Mouse (Mus musculus): ENCODE data around the gene Cd47. TPM values are rescaled to one million over a fixed set of nuclear protein-coding genes. Genes with fewer than 3 reads are reported as not detected.

Gene Cd47
- total RNA-seq, 2 experiments from 2014 or later: 41.9 to 49.2 TPM

DNA sequence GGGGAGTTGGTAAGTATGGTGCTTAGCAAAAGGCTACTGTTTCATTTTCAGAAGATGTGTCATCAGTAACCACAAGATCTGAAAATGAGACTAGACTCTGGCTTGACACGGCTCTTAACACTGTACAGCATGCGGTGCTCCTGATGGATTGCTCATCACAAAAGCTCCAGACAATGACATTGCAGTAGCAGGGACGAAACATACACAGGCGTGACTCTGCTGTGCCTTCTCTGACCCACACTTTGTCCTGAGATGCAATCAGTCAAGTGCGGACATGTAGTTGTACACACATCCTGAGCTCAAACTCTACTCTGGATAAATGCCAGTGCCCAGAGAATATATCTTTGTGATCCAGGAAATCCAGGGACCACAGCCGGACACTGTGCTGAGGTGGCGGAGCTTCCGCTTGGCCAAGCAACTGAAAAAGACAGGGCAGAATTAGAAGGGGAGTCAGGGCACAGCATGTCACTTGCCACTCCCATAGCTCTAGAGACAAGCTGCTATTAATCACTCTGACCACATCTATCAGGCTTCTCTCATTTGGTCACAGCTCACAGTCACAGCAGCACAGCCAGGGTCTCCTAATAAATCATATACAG is 151.7 kb downstream of the Cd47 start:
- no peak for DNase-seq

GRCm38 (mm10) chr16:49953817-49954216 is 153.5 kb downstream of the Cd47 start:
- no peak for DNase-seq

- no peak for DNase-seq
Observed at GRCm38 (mm10) chr16:49954909-49955308, 154.6 kb downstream of the Cd47 start.

DNA sequence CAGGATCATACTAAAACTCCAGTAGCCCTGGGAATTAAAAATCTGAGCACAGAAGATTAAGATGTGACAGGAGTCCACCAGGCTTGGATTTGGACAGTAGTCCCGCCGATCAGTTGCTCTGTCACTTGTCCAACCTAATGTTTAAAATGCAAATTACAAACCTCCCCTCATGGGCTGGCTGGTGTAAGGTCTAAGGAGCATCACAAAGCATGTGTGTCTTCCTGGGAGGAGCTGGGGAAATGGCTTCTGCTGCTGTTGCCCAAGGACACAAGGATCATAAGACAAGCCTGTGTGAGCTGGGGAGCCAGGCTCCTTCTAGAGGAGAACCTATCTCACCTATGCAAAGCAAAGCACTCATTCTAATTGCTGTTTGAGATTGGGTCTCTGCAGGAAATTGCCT is 155.0 kb downstream of the Cd47 start:
- no peak for DNase-seq

- no peak for DNase-seq
Observed at GRCm38 (mm10) chr16:49955952-49956351, 155.6 kb downstream of the Cd47 start.

GRCm38 (mm10) chr16:49956531-49957302 is 156.4 kb downstream of the Cd47 start:
- DNase-seq: no peak

- no peak for DNase-seq
Observed at GRCm38 (mm10) chr16:49958900-49959436, 158.6 kb downstream of the Cd47 start.

- no peak for DNase-seq
Observed at GRCm38 (mm10) chr16:49962305-49962704, 162.0 kb downstream of the Cd47 start.

DNA sequence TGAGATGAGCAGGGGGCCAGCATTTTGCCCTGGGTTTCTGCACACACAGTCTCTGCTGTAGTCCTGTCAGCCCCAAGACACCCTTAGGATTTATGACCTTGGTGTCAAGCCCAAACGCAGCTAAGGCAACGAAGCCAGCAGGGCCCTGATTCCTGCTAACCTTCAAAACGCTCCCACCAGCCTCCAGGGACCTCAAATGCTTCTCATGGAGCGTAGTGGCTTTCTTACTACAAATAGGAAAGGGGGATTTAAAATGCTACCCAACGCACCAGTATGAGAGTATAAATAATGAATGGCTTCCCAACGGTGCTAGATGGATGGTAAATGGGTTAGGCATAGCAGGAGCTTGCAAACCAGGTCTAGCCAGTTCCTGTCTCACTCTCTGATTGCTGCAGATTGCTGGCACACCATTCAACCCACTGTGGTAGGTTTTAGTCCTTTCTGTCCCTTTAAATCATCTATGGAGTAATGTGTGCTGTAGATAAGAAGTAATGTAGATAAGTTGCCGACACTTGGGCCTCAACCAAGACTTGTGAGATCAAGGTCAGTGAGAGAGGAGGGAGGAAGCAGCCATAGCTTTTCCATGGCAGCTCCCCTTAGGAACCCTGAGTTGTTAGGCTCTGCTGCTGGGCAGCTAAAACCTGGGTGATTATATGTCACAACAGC is 164.1 kb downstream of the Cd47 start:
- DNase-seq: no peak

Other genes starting within 250 kb of the Cd47 start
- gene Ift57, start 101.3 kb upstream of the Cd47 start, total RNA-seq (2021): 10 to 100 TPM in 1 of 2 experiments, 1 to 10 TPM in 1; 6.3 to 10.3 TPM

All from gastrocnemius, postnatal 10 days (tissue).